Mouse (Mus musculus) kidney, embryonic 14.5 days (tissue): ENCODE data around the gene Ube2q1. TPM values are rescaled to one million over a fixed set of nuclear protein-coding genes. Genes with fewer than 3 reads are reported as not detected.

Source experiments
- ATAC-seq: fragments of 200-750 bp; cut with Nextera tagmentation; 2 replicates; pipeline ENCODE4 v1.8.0; 2017; ENCODE audit warnings: moderate number of reproducible peaks, mild to moderate bottlenecking, moderate TSS enrichment, moderate library complexity; ENCODE audit not compliant: low FRiP score, low TSS enrichment
- H3K27ac ChIP-seq: fragments of 300-500 bp; sonication (generic); 2 replicates; pipeline ENCODE4 v1.5.1; 2014; ENCODE audit warnings: low read depth, mild to moderate bottlenecking, low read length, moderate library complexity, mixed read lengths
- H3K27me3 ChIP-seq: fragments of 300-500 bp; sonication (generic); 2 replicates; pipeline ENCODE4 v1.6.1; 2014; ENCODE audit warnings: mild to moderate bottlenecking, low read length; ENCODE audit not compliant: control insufficient read depth, insufficient read depth
- H3K36me3 ChIP-seq: fragments of 300-500 bp; sonication (generic); 2 replicates; pipeline ENCODE4 v1.6.1; 2014; ENCODE audit warnings: low read length, mixed read lengths; ENCODE audit not compliant: control insufficient read depth, insufficient read depth
- H3K4me1 ChIP-seq: fragments of 300-500 bp; sonication (generic); 2 replicates; pipeline ENCODE4 v1.6.1; 2014; ENCODE audit warnings: low read length, mixed read lengths; ENCODE audit not compliant: control insufficient read depth, insufficient read depth
- H3K4me2 ChIP-seq: fragments of 300-500 bp; sonication (generic); replicated peaks from 2 replicates; pipeline ENCODE4 v1.6.1; 2014; ENCODE audit warnings: low read depth, mild to moderate bottlenecking, low read length
- H3K4me3 ChIP-seq: fragments of 300-500 bp; sonication (generic); 2 replicates; pipeline ENCODE4 v1.5.1; 2014; ENCODE audit warnings: mild to moderate bottlenecking, low read length
- H3K9ac ChIP-seq: fragments of 300-500 bp; sonication (generic); 2 replicates; pipeline ENCODE4 v1.6.1; 2014; ENCODE audit warnings: low read depth, mild to moderate bottlenecking, low read length, moderate library complexity
- H3K9me3 ChIP-seq: fragments of 300-500 bp; sonication (generic); 2 replicates; pipeline ENCODE4 v1.6.1; 2016; ENCODE audit warnings: low read length; ENCODE audit not compliant: control insufficient read depth
- WGBS: fragments of 180-500 bp; shearing (Covaris S2); extraction: QIAGEN DNeasy Blood & Tissue Kit; methylation state at CpG from one replicate; pipeline ENCODE4 v1.1.7; 2014; 5-methylcytosine and 5-hydroxymethylcytosine counted together
- polyA plus RNA-seq: library from polyadenylated mRNA; unstranded; fragments of >200 nt; fragmentation: Nextera tagmentation; extraction: Ambion mirVana; gene quantifications from 2 replicates; pipeline ENCODE4 v1.2.1, GENCODE M21; 2014

The Ube2q1 gene
- polyA plus RNA-seq, 1 experiment from 2014 or later: 22.5 TPM

- Histone ChIP-seq H3K9ac (no peak overlapping the region), H3K36me3 (no peaks in the 10 kb centered on the region), H3K4me1 (no peaks in the 10 kb centered on the region), H3K27me3 (no peaks in the 10 kb centered on the region), H3K9me3 (no peaks in the 10 kb centered on the region), H3K27ac (no peak overlapping the region), H3K4me3 (no peak overlapping the region), H3K4me2 (no peak overlapping the region)
- WGBS: 78% methylated on average over 10 of the region's 10 CpGs
- ATAC-seq: no peak
These were observed 48.4 kb downstream of the Ube2q1 start for GRCm38 (mm10) chr3:89821548-89822480.

- H3K27ac ChIP-seq: no peak overlapping the region
- H3K4me3 ChIP-seq: no peak overlapping the region
- no peak overlapping the region for H3K4me2 ChIP-seq
- WGBS: 57% methylated on average over 2 of the region's 2 CpGs
- H3K9ac ChIP-seq: no peak overlapping the region
- no peak for ATAC-seq
- peaks cover 3% of the 10 kb centered on the region; the same call in 1 of the 2 replicates for H3K27me3 ChIP-seq
- H3K4me1 ChIP-seq: no peaks in the 10 kb centered on the region
- H3K36me3 ChIP-seq: no peaks in the 10 kb centered on the region
- H3K9me3 ChIP-seq: no peaks in the 10 kb centered on the region
These were observed 50.2 kb downstream of the Ube2q1 start for GRCm38 (mm10) chr3:89823594-89823993.

GRCm38 (mm10) chr3:89826295-89826694 is 52.9 kb downstream of the Ube2q1 start:
- WGBS: 52% methylated on average over 3 of the region's 3 CpGs
- Histone ChIP-seq H3K9me3 (no peaks in the 10 kb centered on the region), H3K9ac (no peak overlapping the region), H3K4me1 (no peaks in the 10 kb centered on the region), H3K4me3 (no peak overlapping the region), H3K4me2 (no peak overlapping the region), H3K36me3 (no peaks in the 10 kb centered on the region), H3K27me3 (peaks cover 30% of the 10 kb centered on the region), H3K27ac (no peak overlapping the region)
- no peak for ATAC-seq

- H3K9ac ChIP-seq: peak within 1 kb of the TSS; percentile 65
- H3K36me3 ChIP-seq: no peaks in the 10 kb centered on the region
- H3K4me3 ChIP-seq: peak within 1 kb of the TSS; percentile 55
- peak within 1 kb of the TSS; percentile 62 for H3K4me2 ChIP-seq
- H3K4me1 ChIP-seq: no peaks in the 10 kb centered on the region
- H3K27me3 ChIP-seq: peaks cover 56% of the 10 kb centered on the region
- 2% methylated on average over 67 of the region's 96 CpGs for WGBS
- peak; percentile 62; the same call in 1 of the 2 replicates for ATAC-seq
- no peak within 1 kb of the TSS for H3K27ac ChIP-seq
- H3K9me3 ChIP-seq: no peaks in the 10 kb centered on the region
These were observed 57.6 kb downstream of the Ube2q1 start, which contains the start of gene She for GRCm38 (mm10) chr3:89830815-89831591. TSS of gene She (plus strand) at chr3:89831370.

Other genes starting within 250 kb of the Ube2q1 start
- 7.2 and 15.0 TPM in 2 replicates for gene Adar, start 58.6 kb upstream of the Ube2q1 start, polyA plus RNA-seq
- gene Chrnb2, start 9.0 kb upstream of the Ube2q1 start, polyA plus RNA-seq: 0.50 and 0.73 TPM in 2 replicates
- gene She, start 57.8 kb downstream of the Ube2q1 start, polyA plus RNA-seq: 5.4 and 8.2 TPM in 2 replicates
- 0.55 and 1.1 TPM in 2 replicates for gene Il6ra, start 139.6 kb downstream of the Ube2q1 start, polyA plus RNA-seq
- gene Atp8b2, start 189.9 kb downstream of the Ube2q1 start, polyA plus RNA-seq: 8.4 and 17.3 TPM in 2 replicates
- 166 and 188 TPM in 2 replicates for gene Hax1, start 225.2 kb downstream of the Ube2q1 start, polyA plus RNA-seq